Mouse (Mus musculus): ENCODE results near the gene Srrm2.

GRCm38 (mm10) chr17:23815641-23816040, 25.3 kb downstream of the Srrm2 start:
- no peak for TF ChIP-seq FLI1 (IDR thresholded peaks at IDR 0.05; ENCODE audit: low read length)
- no peak for TF ChIP-seq GATA1 (IDR thresholded peaks at IDR 0.05; ENCODE audit: borderline replicate concordance, low read length)

Data from megakaryocyte, embryonic 14.5 days (primary cell).